Mouse (Mus musculus): ENCODE results near the gene Fgf18.

Fgf18 gene

GRCm38 (mm10) chr11:33115796-33116195 lies 31.4 kb downstream of the Fgf18 start:
- DNase-seq (ENCODE audit: low spot score) = no peak

GRCm38 (mm10) chr11:33112407-33112806 lies 34.8 kb downstream of the Fgf18 start:
- DNase-seq (ENCODE audit: low spot score) = no peak

GRCm38 (mm10) chr11:33110111-33110510 lies 37.1 kb downstream of the Fgf18 start:
- no peak for DNase-seq (ENCODE audit: low spot score)

GRCm38 (mm10) chr11:33107540-33107939 lies 39.7 kb downstream of the Fgf18 start:
- no peak for DNase-seq (ENCODE audit: low spot score)

- no peak for DNase-seq (ENCODE audit: low spot score)
These were observed 42.3 kb downstream of the Fgf18 start for GRCm38 (mm10) chr11:33104911-33105316.

GRCm38 (mm10) chr11:33103291-33103943 lies 43.8 kb downstream of the Fgf18 start:
- DNase-seq (ENCODE audit: low spot score) = no peak

GRCm38 (mm10) chr11:33100027-33100507 lies 47.1 kb downstream of the Fgf18 start:
- DNase-seq (ENCODE audit: low spot score) = no peak

GRCm38 (mm10) chr11:33099425-33099824 lies 47.8 kb downstream of the Fgf18 start:
- DNase-seq (ENCODE audit: low spot score) = no peak

GRCm38 (mm10) chr11:33098446-33098845 lies 48.8 kb downstream of the Fgf18 start:
- DNase-seq (ENCODE audit: low spot score) = no peak

- DNase-seq (ENCODE audit: low spot score) = peak; percentile 11
These were observed 49.3 kb downstream of the Fgf18 start for GRCm38 (mm10) chr11:33097855-33098254.

GRCm38 (mm10) chr11:33089856-33090255 lies 57.3 kb downstream of the Fgf18 start:
- DNase-seq (ENCODE audit: low spot score) = no peak

GRCm38 (mm10) chr11:33088181-33088580 lies 59.0 kb downstream of the Fgf18 start:
- DNase-seq (ENCODE audit: low spot score) = no peak

GRCm38 (mm10) chr11:33086046-33086445 lies 61.2 kb downstream of the Fgf18 start:
- no peak for DNase-seq (ENCODE audit: low spot score)

- DNase-seq (ENCODE audit: low spot score) = no peak
These were observed 61.7 kb downstream of the Fgf18 start for GRCm38 (mm10) chr11:33085514-33085913.

- no peak for DNase-seq (ENCODE audit: low spot score)
These were observed 62.1 kb downstream of the Fgf18 start for GRCm38 (mm10) chr11:33085054-33085453.

GRCm38 (mm10) chr11:33084041-33084440 lies 63.2 kb downstream of the Fgf18 start:
- DNase-seq (ENCODE audit: low spot score) = no peak

- no peak for DNase-seq (ENCODE audit: low spot score)
These were observed 66.0 kb downstream of the Fgf18 start for GRCm38 (mm10) chr11:33081175-33081574.

GRCm38 (mm10) chr11:33080046-33080808 lies 67.0 kb downstream of the Fgf18 start:
- no peak for DNase-seq (ENCODE audit: low spot score)

- DNase-seq (ENCODE audit: low spot score) = no peak
These were observed 67.8 kb downstream of the Fgf18 start for GRCm38 (mm10) chr11:33079424-33079823.

GRCm38 (mm10) chr11:33078036-33078435 lies 69.2 kb downstream of the Fgf18 start:
- DNase-seq (ENCODE audit: low spot score) = no peak

GRCm38 (mm10) chr11:33075293-33075692 lies 71.9 kb downstream of the Fgf18 start:
- peak; percentile 4 for DNase-seq (ENCODE audit: low spot score)

- DNase-seq (ENCODE audit: low spot score) = no peak
These were observed 72.7 kb downstream of the Fgf18 start for GRCm38 (mm10) chr11:33074541-33074940.

- no peak for DNase-seq (ENCODE audit: low spot score)
These were observed 75.8 kb downstream of the Fgf18 start for GRCm38 (mm10) chr11:33071358-33071922.

Data from lung, postnatal 25 days (tissue).